Comparison of ENCODE assay signal across 21 mouse cellular contexts in genomic region chrX:13686589-13686988, GRCm38 (mm10). TPM values are rescaled to one million over a fixed set of nuclear protein-coding genes. Genes with fewer than 3 reads are reported as not detected.
DNase-seq lines count a peak whose midpoint lies in the region; ATAC-seq lines count a peak whose summit lies in the region.
"Had no signal": no experiment of that assay in that cellular context is flagged by ENCODE, and none has a peak within 500 bp of the region (broad histone marks: within the 10 kb centered on the region; RNA-seq: fewer than 3 reads in every experiment).

No protein-coding gene starts in this region.

- H3K9me3 ChIP-seq in liver, embryonic 11.5 days (ENCODE audit: control insufficient read depth, low read length): no peaks in the 10 kb centered on the region
- no peaks in the 10 kb centered on the region for H3K9me3 ChIP-seq in liver, embryonic 13.5 days (replicated peaks)
- no peaks in the 10 kb centered on the region for H3K9me3 ChIP-seq in liver, embryonic 15.5 days (replicated peaks)
- H3K9me3 ChIP-seq: embryonic facial prominence, embryonic 10.5 days; embryonic facial prominence, embryonic 12.5 days; forebrain, embryonic 13.5 days; forebrain, embryonic 15.5 days had no signal

- H3K4me1 ChIP-seq in liver, embryonic 11.5 days (replicated peaks; ENCODE audit: control insufficient read depth, insufficient read depth, low read length): no peaks in the 10 kb centered on the region
- peaks cover 5% of the 10 kb centered on the region for H3K4me1 ChIP-seq in liver, embryonic 13.5 days (replicated peaks)
- no peaks in the 10 kb centered on the region; the same call in 1 of the 2 replicates for H3K4me1 ChIP-seq in liver, embryonic 15.5 days (replicated peaks)
- H3K4me1 ChIP-seq: embryonic facial prominence, embryonic 10.5 days; embryonic facial prominence, embryonic 12.5 days; forebrain, embryonic 13.5 days; forebrain, embryonic 15.5 days had no signal

- no peaks in the 10 kb centered on the region for H3K36me3 ChIP-seq in liver, embryonic 11.5 days (ENCODE audit: control insufficient read depth, insufficient read depth, low read length)
- no peaks in the 10 kb centered on the region for H3K36me3 ChIP-seq in liver, embryonic 13.5 days
- H3K36me3 ChIP-seq in liver, embryonic 15.5 days (replicated peaks): no peaks in the 10 kb centered on the region
- H3K36me3 ChIP-seq: embryonic facial prominence, embryonic 10.5 days; embryonic facial prominence, embryonic 12.5 days; forebrain, embryonic 15.5 days had no signal

- H3K4me2 ChIP-seq in liver, embryonic 11.5 days: no peak overlapping the region
- H3K4me2 ChIP-seq in liver, embryonic 13.5 days: no peak overlapping the region
- H3K4me2 ChIP-seq in liver, embryonic 15.5 days: no peak overlapping the region
- H3K4me2 ChIP-seq: embryonic facial prominence, embryonic 12.5 days; forebrain, embryonic 13.5 days; forebrain, embryonic 15.5 days had no signal

- ATAC-seq in liver, embryonic 11.5 days (replicated peaks; ENCODE audit: low FRiP score): peak; percentile 73
- peak; percentile 72 for ATAC-seq in liver, embryonic 13.5 days (ENCODE audit: low read depth)
- peak; percentile 52 for ATAC-seq in liver, embryonic 15.5 days (ENCODE audit: insufficient read depth)
- ATAC-seq: forebrain, embryonic 13.5 days; forebrain, embryonic 15.5 days had no signal

- no peak overlapping the region for H3K27ac ChIP-seq in liver, embryonic 11.5 days (ENCODE audit: low read depth, low read length)
- H3K27ac ChIP-seq in liver, embryonic 13.5 days: no peak overlapping the region
- no peak overlapping the region for H3K27ac ChIP-seq in liver, embryonic 15.5 days (replicated peaks)
- H3K27ac ChIP-seq: embryonic facial prominence, embryonic 10.5 days; embryonic facial prominence, embryonic 12.5 days; forebrain, embryonic 13.5 days; forebrain, embryonic 15.5 days had no signal

- H3K27me3 ChIP-seq in liver, embryonic 11.5 days (replicated peaks; ENCODE audit: control insufficient read depth, insufficient read depth, low read length): no peaks in the 10 kb centered on the region
- no peaks in the 10 kb centered on the region for H3K27me3 ChIP-seq in liver, embryonic 13.5 days
- no peaks in the 10 kb centered on the region for H3K27me3 ChIP-seq in liver, embryonic 15.5 days
- H3K27me3 ChIP-seq: embryonic facial prominence, embryonic 12.5 days; forebrain, embryonic 13.5 days; forebrain, embryonic 15.5 days had no signal

- WGBS in liver, embryonic 11.5 days: 69% methylated on average over 1 of the region's 1 CpGs
- 65% methylated on average over 1 of the region's 1 CpGs for WGBS in liver, embryonic 13.5 days (ENCODE audit: insufficient replicate concordance)
- WGBS in liver, embryonic 15.5 days (ENCODE audit: insufficient replicate concordance): 43% methylated on average over 1 of the region's 1 CpGs

- peak; percentile 9 for DNase-seq in c-Kit-positive CD71-positive TER-119-positive erythroid progenitor cells, embryonic 14.5 days (ENCODE audit: low spot score)
- DNase-seq in liver, embryonic 11.5 days (ENCODE audit: low spot score): no peak
- DNase-seq in liver, embryonic 13.5 days: peak; percentile 2
- no peak for DNase-seq in spleen, postnatal 36 days (ENCODE audit: low spot score in 2 of 2)
- no peak for DNase-seq in lung, postnatal 14 days
- no peak for DNase-seq in frontal cortex, adult 2 months (ENCODE audit: extremely low spot score in 1 of 2, low spot score in 1 of 2)
- DNase-seq: adrenal gland, adult 2 months; adrenal gland, postnatal 10 days; adrenal gland, postnatal 25 days; cerebellum, adult 11-12 months; cerebellum, adult 2 months; cerebellum, adult 9-10 months; cerebellum, postnatal 10 days; cerebellum, postnatal 25 days had no signal

- no peak overlapping the region for H3K4me3 ChIP-seq in liver, embryonic 11.5 days (ENCODE audit: low read depth, low read length)
- no peak overlapping the region for H3K4me3 ChIP-seq in liver, embryonic 13.5 days (replicated peaks)
- no peak overlapping the region for H3K4me3 ChIP-seq in liver, embryonic 15.5 days (replicated peaks)
- H3K4me3 ChIP-seq: embryonic facial prominence, embryonic 10.5 days; embryonic facial prominence, embryonic 12.5 days; forebrain, embryonic 13.5 days; forebrain, embryonic 15.5 days had no signal

- no peak overlapping the region for H3K9ac ChIP-seq in liver, embryonic 11.5 days (ENCODE audit: low read depth, low read length)
- no peak overlapping the region for H3K9ac ChIP-seq in liver, embryonic 13.5 days
- H3K9ac ChIP-seq in liver, embryonic 15.5 days: no peak overlapping the region
- H3K9ac ChIP-seq: embryonic facial prominence, embryonic 12.5 days; forebrain, embryonic 13.5 days; forebrain, embryonic 15.5 days had no signal

RNA-seq across cellular contexts. Expression of gene Gpr82, which starts 25.4 kb away (rescaled TPM):
- polyA plus RNA-seq in liver, embryonic 11.5 days (2014; fragmentation: Nextera tagmentation; extraction: Ambion mirVana): 0.49 TPM in 1 of 2 replicates, not detected in the other
- polyA plus RNA-seq in liver, embryonic 13.5 days (2015; fragmentation: Nextera tagmentation; extraction: Ambion mirVana): not detected in 2 replicates
- 0.03 and 0.06 TPM in 2 replicates for polyA plus RNA-seq in liver, embryonic 15.5 days (2015; fragmentation: Nextera tagmentation; extraction: Ambion mirVana)
- polyA plus RNA-seq in frontal cortex, adult 2 months (2012; rRNA removed): 0.04 TPM in 1 of 2 replicates, not detected in the other
- polyA plus RNA-seq: adrenal gland, adult 2 months; brain, embryonic 14.5 days; C2C12; cerebellum, adult 2 months had no signal

RNA-seq across cellular contexts. Expression of gene Gpr34, which starts 54.7 kb away (rescaled TPM):
- 0.47 and 0.67 TPM in 2 replicates for polyA plus RNA-seq in liver, embryonic 11.5 days (2014; fragmentation: Nextera tagmentation; extraction: Ambion mirVana)
- polyA plus RNA-seq in liver, embryonic 13.5 days (2015; fragmentation: Nextera tagmentation; extraction: Ambion mirVana): 0.29 and 0.44 TPM in 2 replicates
- 0.26 and 0.50 TPM in 2 replicates for polyA plus RNA-seq in liver, embryonic 15.5 days (2015; fragmentation: Nextera tagmentation; extraction: Ambion mirVana)
- polyA plus RNA-seq in frontal cortex, adult 2 months (2012; rRNA removed): 10.9 and 17.2 TPM in 2 replicates
- polyA plus RNA-seq: adrenal gland, adult 2 months had no signal

Comparison
In these comparisons a context has a peak if more than half of its experiments do, and no peak if none do; other contexts are left out.
1. DNase-seq: peak in c-Kit-positive CD71-positive TER-119-positive erythroid progenitor cells, embryonic 14.5 days (single experiment) and liver, embryonic 13.5 days (single experiment); none in liver, embryonic 11.5 days (single experiment), spleen, postnatal 36 days (0 of 2), lung, postnatal 14 days (single experiment) and frontal cortex, adult 2 months (0 of 2).
2. Peak in every context shown above with its lines, with median percentiles within 50 percentile points of each other: ATAC-seq.